Mouse (Mus musculus): ENCODE results near the gene Cdh5. TPM values are rescaled to one million over a fixed set of nuclear protein-coding genes. Genes with fewer than 3 reads are reported as not detected.
"Not testable (repeated sequence)": the region's sequence is repeated elsewhere in the genome, so short reads cannot be mapped to it uniquely, and the experiment has no call there.

Gene Cdh5
- polyA plus RNA-seq, 1 experiment from 2014 or later, result 2.9 TPM

GRCm38 (mm10) chr8:104078091-104078490 is 23.3 kb upstream of the Cdh5 start:
- Histone ChIP-seq H3K79me2 (ENCODE audit: inconsistent target) (no peaks in the 10 kb centered on the region), H3K4me3 (ENCODE audit: inconsistent target) (no peak overlapping the region), H3K36me3 (ENCODE audit: inconsistent target) (no peaks in the 10 kb centered on the region), H3K27ac (no peak overlapping the region)
- 73% methylated on average over 7 of the region's 7 CpGs for WGBS (ENCODE audit: missing documents)

- WGBS (ENCODE audit: missing documents), result 86% methylated on average over 10 of the region's 10 CpGs
Measured at GRCm38 (mm10) chr8:104085281-104085680, 16.1 kb upstream of the Cdh5 start.

DNA sequence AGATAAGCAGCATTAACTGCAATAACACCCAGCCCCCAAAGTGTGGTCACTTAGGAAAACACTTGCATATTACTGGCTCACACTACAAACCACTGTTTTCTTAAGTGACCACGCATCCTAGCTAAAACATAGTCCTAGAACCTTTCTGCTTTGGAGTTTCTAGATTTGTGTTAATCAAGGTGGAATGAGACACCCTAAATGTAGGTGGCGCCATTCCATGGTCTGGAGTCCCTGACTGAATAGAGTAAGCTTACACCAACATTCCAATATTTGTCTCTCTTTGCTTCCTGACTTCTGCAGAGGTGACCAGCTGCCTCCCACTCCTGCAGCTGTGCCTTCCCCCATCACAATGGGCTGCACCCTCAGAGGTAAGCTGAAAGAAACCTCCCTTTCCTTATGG is 14.8 kb upstream of the Cdh5 start:
- Histone ChIP-seq H3K79me2 (ENCODE audit: inconsistent target) (no peaks in the 10 kb centered on the region), H3K27ac (no peak overlapping the region), H3K4me3 (ENCODE audit: inconsistent target) (no peak overlapping the region), H3K36me3 (ENCODE audit: inconsistent target) (no peaks in the 10 kb centered on the region)
- WGBS (ENCODE audit: missing documents), result 95% methylated on average over 2 of the region's 2 CpGs

More at GRCm38 (mm10) chr8:104085281-104085680, 16.1 kb upstream of the Cdh5 start:
- H3K27ac ChIP-seq, result no peak overlapping the region
- no peaks in the 10 kb centered on the region for H3K36me3 ChIP-seq (ENCODE audit: inconsistent target)
- no peaks in the 10 kb centered on the region for H3K79me2 ChIP-seq (ENCODE audit: inconsistent target)
- no peak overlapping the region for H3K4me3 ChIP-seq (ENCODE audit: inconsistent target)

DNA sequence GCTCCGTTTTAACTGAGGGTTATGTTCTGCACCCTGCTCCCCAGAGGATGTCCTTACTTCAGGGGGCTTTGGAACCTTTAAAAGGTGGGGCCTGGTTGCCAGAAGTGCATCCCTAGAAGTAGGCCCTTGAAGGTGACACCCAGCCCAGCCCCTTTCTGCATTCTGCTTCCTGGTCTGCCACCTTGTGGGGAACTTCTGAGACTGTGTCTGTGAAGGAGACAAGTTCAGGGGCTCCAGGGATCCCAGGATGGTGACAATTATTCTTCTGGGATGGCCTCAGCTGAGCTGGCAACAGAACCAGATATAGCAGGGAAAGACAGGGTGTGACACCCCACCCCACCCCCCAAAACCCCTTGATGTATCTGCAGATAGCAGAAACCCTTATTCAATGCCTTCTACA is 14.3 kb upstream of the Cdh5 start:
- no peak overlapping the region for H3K4me3 ChIP-seq (ENCODE audit: inconsistent target)
- H3K79me2 ChIP-seq (ENCODE audit: inconsistent target), result no peaks in the 10 kb centered on the region
- WGBS (ENCODE audit: missing documents), result 73% methylated on average over 1 of the region's 1 CpGs
- H3K27ac ChIP-seq, result no peak overlapping the region
- no peaks in the 10 kb centered on the region for H3K36me3 ChIP-seq (ENCODE audit: inconsistent target)

GRCm38 (mm10) chr8:104087878-104088277 is 13.5 kb upstream of the Cdh5 start:
- H3K36me3 ChIP-seq (ENCODE audit: inconsistent target); H3K4me3 ChIP-seq (ENCODE audit: inconsistent target); H3K79me2 ChIP-seq (ENCODE audit: inconsistent target); H3K27ac ChIP-seq: not testable (repeated sequence)

- Histone ChIP-seq H3K27ac (no peak overlapping the region), H3K36me3 (ENCODE audit: inconsistent target) (no peaks in the 10 kb centered on the region)
- 85% methylated on average over 3 of the region's 3 CpGs for WGBS (ENCODE audit: missing documents)
Measured at GRCm38 (mm10) chr8:104088881-104089280, 12.5 kb upstream of the Cdh5 start.

DNA sequence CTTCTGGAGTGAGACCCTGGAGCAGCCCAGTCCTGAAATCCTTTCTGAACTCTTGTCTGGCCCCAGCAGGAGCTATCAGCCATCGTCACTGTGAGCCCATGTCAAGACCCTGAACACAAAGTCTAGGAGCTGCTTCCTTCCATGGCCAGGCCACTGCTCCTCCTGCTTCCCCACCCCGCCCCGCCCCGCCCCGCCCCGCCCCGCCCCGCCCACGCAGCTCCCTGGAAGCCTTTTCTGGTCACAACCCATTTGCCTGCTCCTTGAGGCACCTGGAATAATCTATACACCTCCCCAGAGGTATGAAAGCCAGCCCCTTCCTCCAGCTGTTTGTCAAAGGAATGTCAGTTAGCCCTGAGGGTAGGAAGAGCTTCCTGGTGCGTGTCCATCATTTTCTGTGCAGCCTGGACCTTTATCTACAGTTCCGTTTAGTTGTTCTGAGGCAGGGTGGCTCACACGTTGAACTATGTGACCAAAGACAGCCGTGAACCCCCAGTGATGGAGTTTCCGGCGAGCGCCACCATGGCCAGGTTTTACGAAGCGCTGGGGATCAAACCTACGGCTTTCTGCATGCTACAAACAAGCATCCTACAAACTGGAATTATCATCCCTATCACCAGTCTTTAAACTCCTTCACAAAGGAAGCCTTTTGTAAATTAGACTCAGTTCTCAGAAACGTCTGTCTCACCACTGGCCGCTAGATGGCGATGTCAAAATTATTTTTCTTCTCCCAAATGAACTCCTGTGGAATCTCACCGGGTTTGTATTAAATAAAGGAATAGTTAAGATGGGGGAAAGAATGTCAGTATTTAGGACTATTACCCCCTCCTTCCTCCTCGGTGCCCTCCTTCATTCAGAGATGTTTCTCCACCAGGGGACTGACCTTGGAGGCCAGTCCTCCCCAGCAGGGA is 10.2 kb upstream of the Cdh5 start:
- not testable (repeated sequence) for H3K36me3 ChIP-seq (ENCODE audit: inconsistent target); H3K27ac ChIP-seq; H3K79me2 ChIP-seq (ENCODE audit: inconsistent target); H3K4me3 ChIP-seq (ENCODE audit: inconsistent target)
- 6% methylated on average over 24 of the region's 24 CpGs for WGBS (ENCODE audit: missing documents)

More at GRCm38 (mm10) chr8:104088881-104089280, 12.5 kb upstream of the Cdh5 start:
- no peaks in the 10 kb centered on the region for H3K79me2 ChIP-seq (ENCODE audit: inconsistent target)
- H3K4me3 ChIP-seq (ENCODE audit: inconsistent target), result no peak overlapping the region

GRCm38 (mm10) chr8:104093336-104093735 is 8.1 kb upstream of the Cdh5 start:
- H3K79me2 ChIP-seq (ENCODE audit: inconsistent target), result no peaks in the 10 kb centered on the region
- no peak overlapping the region for H3K4me3 ChIP-seq (ENCODE audit: inconsistent target)
- no peaks in the 10 kb centered on the region for H3K36me3 ChIP-seq (ENCODE audit: inconsistent target)
- 84% methylated on average over 7 of the region's 7 CpGs for WGBS (ENCODE audit: missing documents)
- H3K27ac ChIP-seq, result no peak overlapping the region

DNA sequence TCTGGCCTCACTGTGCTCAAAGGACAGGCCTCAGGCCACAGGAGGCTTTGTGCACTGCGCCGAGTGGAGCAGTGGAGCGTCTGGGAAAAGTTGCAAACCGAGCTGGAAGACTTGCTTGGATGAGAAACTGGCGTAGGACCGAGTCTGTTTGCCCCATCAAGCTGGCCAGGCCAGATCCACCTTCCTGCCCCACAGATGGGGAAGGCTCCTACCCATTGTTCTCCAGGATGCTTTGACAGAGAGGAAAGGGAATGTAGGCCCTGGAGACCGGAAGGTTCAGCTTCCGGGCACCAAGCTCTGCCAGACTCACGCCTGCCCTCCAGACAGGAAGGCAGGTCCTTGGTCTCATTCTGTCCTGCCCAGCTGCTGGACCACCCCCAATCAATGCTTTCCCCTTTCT is 5.8 kb upstream of the Cdh5 start:
- no peaks in the 10 kb centered on the region for H3K79me2 ChIP-seq (ENCODE audit: inconsistent target)
- H3K27ac ChIP-seq, result no peak overlapping the region
- 94% methylated on average over 9 of the region's 9 CpGs for WGBS (ENCODE audit: missing documents)
- no peaks in the 10 kb centered on the region for H3K36me3 ChIP-seq (ENCODE audit: inconsistent target)
- no peak overlapping the region for H3K4me3 ChIP-seq (ENCODE audit: inconsistent target)

- Histone ChIP-seq H3K27ac (no peak overlapping the region), H3K79me2 (ENCODE audit: inconsistent target) (no peaks in the 10 kb centered on the region), H3K36me3 (ENCODE audit: inconsistent target) (no peaks in the 10 kb centered on the region), H3K4me3 (ENCODE audit: inconsistent target) (no peak overlapping the region)
- WGBS (ENCODE audit: missing documents), result 88% methylated on average over 8 of the region's 10 CpGs
Measured at GRCm38 (mm10) chr8:104096644-104097043, 4.8 kb upstream of the Cdh5 start.

GRCm38 (mm10) chr8:104098671-104099346 is 2.6 kb upstream of the Cdh5 start:
- 24% methylated on average over 6 of the region's 6 CpGs for WGBS (ENCODE audit: missing documents)
- H3K36me3 ChIP-seq (ENCODE audit: inconsistent target), result no peaks in the 10 kb centered on the region
- no peak overlapping the region for H3K4me3 ChIP-seq (ENCODE audit: inconsistent target)
- H3K79me2 ChIP-seq (ENCODE audit: inconsistent target), result no peaks in the 10 kb centered on the region
- H3K27ac ChIP-seq, result no peak overlapping the region

DNA sequence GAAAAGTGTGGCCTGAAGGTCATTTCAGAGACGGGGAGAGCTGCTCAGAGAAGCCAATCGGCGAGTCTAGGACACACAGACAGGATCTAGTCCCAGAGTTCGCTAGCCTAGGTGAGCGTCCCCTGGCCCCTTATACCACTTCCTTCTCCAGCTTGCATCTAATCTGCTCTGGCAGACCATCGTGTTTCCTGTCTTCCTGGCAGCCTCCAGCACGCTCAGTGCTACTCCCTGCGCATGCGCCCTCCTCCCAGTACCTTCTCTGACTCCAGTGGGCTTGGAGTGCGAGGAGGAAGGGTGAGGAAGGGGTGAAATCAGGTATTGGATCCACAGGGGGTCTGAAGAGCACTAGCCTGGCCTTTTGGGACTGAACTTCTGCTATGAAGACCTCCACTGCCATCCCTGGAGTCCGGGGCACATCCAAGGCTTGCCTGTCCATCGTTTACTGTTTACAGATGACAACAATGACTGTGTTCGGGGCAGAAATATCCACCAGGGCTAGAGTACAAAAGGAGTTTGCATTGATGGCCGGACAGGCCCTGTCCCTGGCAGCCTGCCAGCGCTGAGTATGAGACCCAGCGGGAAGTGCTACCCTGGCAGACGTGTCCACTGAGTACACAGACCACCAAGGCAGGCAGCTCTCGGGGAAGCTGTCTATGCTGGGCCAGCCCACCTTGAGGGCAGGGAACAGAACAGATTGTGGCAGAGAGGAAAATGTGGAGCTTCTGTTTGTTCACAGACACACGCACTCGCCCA is 1.9 kb upstream of the Cdh5 start:
- Histone ChIP-seq H3K36me3 (ENCODE audit: inconsistent target) (no peaks in the 10 kb centered on the region), H3K4me3 (ENCODE audit: inconsistent target) (no peak overlapping the region), H3K27ac (no peak overlapping the region), H3K79me2 (ENCODE audit: inconsistent target) (no peaks in the 10 kb centered on the region)
- WGBS (ENCODE audit: missing documents), result 34% methylated on average over 20 of the region's 20 CpGs

- H3K4me3 ChIP-seq (ENCODE audit: inconsistent target); H3K27ac ChIP-seq; H3K36me3 ChIP-seq (ENCODE audit: inconsistent target); H3K79me2 ChIP-seq (ENCODE audit: inconsistent target): not testable (repeated sequence)
- WGBS (ENCODE audit: missing documents), result 92% methylated on average over 6 of the region's 6 CpGs
Measured at GRCm38 (mm10) chr8:104100724-104101123, 701 bp upstream of the Cdh5 start.

DNA sequence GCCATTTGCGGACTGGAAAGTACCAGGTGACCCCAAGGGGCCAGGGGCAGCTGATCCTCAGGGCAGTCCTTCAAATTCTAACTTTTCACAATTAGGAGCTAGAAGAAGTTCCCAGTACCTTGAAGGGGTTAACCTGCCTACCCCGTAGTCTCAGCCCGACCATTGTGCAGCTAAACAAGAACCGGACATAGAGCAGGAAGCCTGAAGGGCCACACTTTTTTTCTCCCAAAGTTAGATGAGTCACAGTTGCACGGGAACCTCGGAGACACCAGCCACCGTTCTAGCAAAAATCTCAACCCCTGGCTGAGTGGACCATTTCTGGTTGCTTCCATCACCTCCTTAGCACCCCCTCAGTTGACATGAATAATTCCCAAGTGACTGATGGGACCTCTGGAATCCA is 2.0 kb downstream of the Cdh5 start:
- no peak overlapping the region for H3K27ac ChIP-seq
- H3K4me3 ChIP-seq (ENCODE audit: inconsistent target), result no peak overlapping the region
- no peaks in the 10 kb centered on the region for H3K79me2 ChIP-seq (ENCODE audit: inconsistent target)
- no peaks in the 10 kb centered on the region for H3K36me3 ChIP-seq (ENCODE audit: inconsistent target)
- WGBS (ENCODE audit: missing documents), result 19% methylated on average over 7 of the region's 7 CpGs

DNA sequence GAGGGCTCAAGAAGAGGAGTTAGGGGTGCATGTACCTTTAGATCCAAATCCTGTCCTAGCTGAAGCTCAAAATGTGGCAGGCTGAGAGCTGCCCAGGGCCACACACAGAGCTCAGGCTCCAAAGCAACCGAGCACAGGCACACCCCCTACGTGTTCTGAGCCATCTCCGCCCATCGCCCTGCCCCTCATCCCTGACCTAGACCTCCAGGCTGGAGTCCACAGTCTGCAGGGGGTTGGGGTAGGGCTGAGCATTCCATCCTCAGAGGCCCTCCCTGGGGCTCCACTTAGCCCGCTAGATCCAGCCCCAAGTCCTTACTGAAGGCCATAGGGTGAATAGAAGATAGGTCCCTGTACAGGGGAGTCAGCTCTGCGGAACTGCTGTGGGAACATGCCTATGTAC is 4.3 kb downstream of the Cdh5 start:
- no peaks in the 10 kb centered on the region for H3K36me3 ChIP-seq (ENCODE audit: inconsistent target)
- H3K27ac ChIP-seq, result no peak overlapping the region
- H3K79me2 ChIP-seq (ENCODE audit: inconsistent target), result no peaks in the 10 kb centered on the region
- H3K4me3 ChIP-seq (ENCODE audit: inconsistent target), result no peak overlapping the region
- 100% methylated on average over 6 of the region's 6 CpGs for WGBS (ENCODE audit: missing documents)

Data from macrophage (primary cell).